Mouse (Mus musculus) myocyte (in vitro differentiated cells): ENCODE data around the gene Cd320. TPM values are rescaled to one million over a fixed set of nuclear protein-coding genes. Genes with fewer than 3 reads are reported as not detected.

Source experiments
- H3K27me3 ChIP-seq: one replicate; pipeline ENCODE4 v1.6.1; 2011; ENCODE audit not compliant: control insufficient read depth, insufficient read depth, insufficient read length
- H3K36me3 ChIP-seq: one replicate; pipeline ENCODE4 v1.6.1; 2011; ENCODE audit not compliant: control insufficient read depth, insufficient read depth
- H3K4me2 ChIP-seq: one replicate; pipeline ENCODE4 v1.6.1; 2011; ENCODE audit warnings: low read depth, control low read depth
- H3K4me3 ChIP-seq: one replicate; pipeline ENCODE4 v1.5.1; 2011; ENCODE audit warnings: mild to moderate bottlenecking, control low read depth, moderate library complexity
- H3K79me2 ChIP-seq: one replicate; pipeline ENCODE4 v1.6.1; 2011; ENCODE audit not compliant: control insufficient read depth, insufficient read depth
- H3ac ChIP-seq: one replicate; pipeline ENCODE4 v1.6.1; 2011; ENCODE audit not compliant: control insufficient read depth, insufficient read length
- CEBPB ChIP-seq: IDR thresholded peaks from 2 replicates; pipeline ENCODE4 v1.6.1; 2011; ENCODE audit warnings: mild to moderate bottlenecking, moderate library complexity; ENCODE audit not compliant: poor library complexity, insufficient read depth, severe bottlenecking
- E2F4 ChIP-seq: IDR thresholded peaks from one replicate; pipeline ENCODE4 v1.6.1; 2011; ENCODE audit warnings: mild to moderate bottlenecking, control low read depth, moderate library complexity; ENCODE audit not compliant: insufficient read depth
- MAX ChIP-seq: IDR thresholded peaks from one replicate; pipeline ENCODE4 v1.6.1; 2011; ENCODE audit warnings: low read depth, mild to moderate bottlenecking, control low read depth
- MYOD1 ChIP-seq, 3 experiments: IDR thresholded peaks; one replicate each; pipeline ENCODE4 v1.6.1; 2011; ENCODE audit warnings: control low read depth in 2 of 3, low read depth in 2 of 3, mild to moderate bottlenecking in 2 of 3, moderate library complexity in 1 of 3; ENCODE audit not compliant: insufficient read length in 2 of 3, control insufficient read depth in 1 of 3
- MYOG ChIP-seq, 3 experiments: IDR thresholded peaks; one replicate each; pipeline ENCODE4 v1.6.1; 2011; ENCODE audit warnings: control low read depth in 2 of 3, low read depth in 2 of 3, mild to moderate bottlenecking in 2 of 3; ENCODE audit not compliant: insufficient read length in 2 of 3, control insufficient read depth in 1 of 3, insufficient read depth in 1 of 3
- POLR2A ChIP-seq: IDR thresholded peaks from one replicate; pipeline ENCODE4 v1.6.1; 2011; ENCODE audit warnings: low read depth, mild to moderate bottlenecking, control low read depth, moderate library complexity; ENCODE audit not compliant: insufficient read length
- POLR2AphosphoS2 ChIP-seq: IDR thresholded peaks from one replicate; pipeline ENCODE4 v1.6.1; 2011; ENCODE audit warnings: low read depth, control low read depth; ENCODE audit not compliant: insufficient read length
- REST ChIP-seq: IDR thresholded peaks from one replicate; pipeline ENCODE4 v1.6.1; 2011; ENCODE audit warnings: mild to moderate bottlenecking, control low read depth, moderate library complexity; ENCODE audit not compliant: insufficient read depth, insufficient read length
- SRF ChIP-seq: IDR thresholded peaks from one replicate; pipeline ENCODE4 v1.6.1; 2011; ENCODE audit warnings: low read depth; ENCODE audit not compliant: control insufficient read depth, insufficient read length
- TCF12 ChIP-seq: IDR thresholded peaks from one replicate; pipeline ENCODE4 v1.6.1; 2011; ENCODE audit warnings: mild to moderate bottlenecking, control low read depth; ENCODE audit not compliant: poor library complexity, insufficient read depth, severe bottlenecking
- TCF3 ChIP-seq: IDR thresholded peaks from one replicate; pipeline ENCODE4 v1.6.1; 2011; ENCODE audit warnings: low read depth, control low read depth; ENCODE audit not compliant: insufficient read length
- USF1 ChIP-seq: IDR thresholded peaks from one replicate; pipeline ENCODE4 v1.6.1; 2011; ENCODE audit warnings: low read depth, mild to moderate bottlenecking, control low read depth, moderate library complexity
- polyA plus RNA-seq: library from polyadenylated mRNA; unstranded; fragments of >200 nt; fragmentation: generic; extraction: Trizol; gene quantifications from one replicate; pipeline ENCODE4 v1.2.1, GENCODE M21; 2012; ENCODE audit warnings: missing spikeins

Cd320 gene
- polyA plus RNA-seq, 1 experiment, result 83.1 TPM

GRCm38 (mm10) chr17:33804745-33805144 is 38.1 kb upstream of the Cd320 start:
- no peaks in the 10 kb centered on the region for H3K79me2 ChIP-seq
- no peak overlapping the region for H3ac ChIP-seq
- no peaks in the 10 kb centered on the region for H3K36me3 ChIP-seq
- no peaks in the 10 kb centered on the region for H3K27me3 ChIP-seq
- H3K4me3 ChIP-seq, result no peak overlapping the region
- TF ChIP-seq REST, result no peak
- TF ChIP-seq SRF, result no peak
- TF ChIP-seq MAX, result no peak
- no peak for TF ChIP-seq TCF12
- TF ChIP-seq MYOG (IDR thresholded peaks at IDR 0.05; ENCODE audit: control insufficient read depth in 1 of 3, insufficient read depth in 1 of 3, insufficient read length in 2 of 3, low read depth in 2 of 3), result no peak
- TF ChIP-seq USF1, result no peak
- no peak overlapping the region for H3K4me2 ChIP-seq

DNA sequence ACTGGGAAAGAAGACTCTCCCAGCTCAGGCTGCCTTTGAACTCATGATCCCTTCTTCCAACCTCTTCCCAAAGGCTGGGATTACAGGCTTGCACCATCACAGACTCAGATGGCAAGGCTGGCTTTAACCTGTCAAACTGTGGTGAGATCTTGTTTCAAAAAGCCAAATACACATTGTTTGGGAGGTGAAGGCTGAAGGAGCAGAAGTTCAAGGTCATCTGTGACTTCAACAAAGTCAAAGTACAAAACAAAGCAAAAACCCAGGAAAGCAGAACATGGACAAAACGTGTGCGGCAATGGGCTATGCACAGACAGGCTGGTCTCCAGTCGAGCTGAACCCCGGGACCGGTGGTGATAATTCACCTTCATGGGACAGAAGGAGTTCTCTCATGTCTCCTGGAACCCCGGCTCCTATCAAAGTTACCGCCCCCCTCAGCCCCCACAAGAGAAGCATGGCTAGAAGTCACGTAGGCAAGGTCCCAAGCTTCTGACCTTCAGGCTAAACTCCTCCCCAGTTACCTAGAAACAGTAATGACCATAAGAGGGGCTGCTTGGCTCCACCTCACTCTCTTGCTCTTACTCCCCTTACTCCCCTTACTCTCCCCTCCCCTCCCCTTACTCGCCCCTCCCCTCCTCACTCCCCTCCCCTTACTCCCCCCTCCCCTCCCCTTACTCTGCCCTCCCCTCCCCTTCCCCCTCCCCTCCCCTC is 35.6 kb upstream of the Cd320 start:
- H3K27me3 ChIP-seq, result no peaks in the 10 kb centered on the region
- TF ChIP-seq REST, result no peak
- no peaks in the 10 kb centered on the region for H3K79me2 ChIP-seq
- no peak overlapping the region for H3K4me3 ChIP-seq
- H3K4me2 ChIP-seq, result no peak overlapping the region
- no peaks in the 10 kb centered on the region for H3K36me3 ChIP-seq
- H3ac ChIP-seq, result no peak overlapping the region

- TF ChIP-seq CEBPB (no peak), USF1 (no peak), SRF (no peak), MYOG (IDR thresholded peaks at IDR 0.05; ENCODE audit: control insufficient read depth in 1 of 3, insufficient read depth in 1 of 3, insufficient read length in 2 of 3, low read depth in 2 of 3) (no peak), POLR2A (no peak), MYOD1 (IDR thresholded peaks at IDR 0.05; ENCODE audit: control insufficient read depth in 1 of 3, insufficient read length in 2 of 3, low read depth in 2 of 3) (no peak), POLR2AphosphoS2 (no peak), MAX (no peak), REST (no peak), E2F4 (no peak), TCF3 (no peak), TCF12 (no peak)
- no peak overlapping the region for H3ac ChIP-seq
- no peak overlapping the region for H3K4me2 ChIP-seq
- no peaks in the 10 kb centered on the region for H3K36me3 ChIP-seq
- no peaks in the 10 kb centered on the region for H3K79me2 ChIP-seq
- H3K27me3 ChIP-seq, result no peaks in the 10 kb centered on the region
- H3K4me3 ChIP-seq, result no peak overlapping the region
These were observed 34.7 kb upstream of the Cd320 start for GRCm38 (mm10) chr17:33808192-33808591.

GRCm38 (mm10) chr17:33810334-33811141 is 32.4 kb upstream of the Cd320 start, which contains the start of gene Kank3:
TSS of gene Kank3 (plus strand) at chr17:33810519.
- TF ChIP-seq REST (no peak), TCF3 (no peak)
- Histone ChIP-seq H3K4me3 (peak within 1 kb of the TSS; percentile 33), H3K27me3 (no peaks in the 10 kb centered on the region), H3ac (no peak within 1 kb of the TSS), H3K4me2 (peak within 1 kb of the TSS; percentile 99), H3K79me2 (no peaks in the 10 kb centered on the region), H3K36me3 (no peaks in the 10 kb centered on the region)

GRCm38 (mm10) chr17:33811142-33811516 is 31.8 kb upstream of the Cd320 start:
- Histone ChIP-seq H3K4me3 (peak overlapping the region; percentile 33), H3K79me2 (no peaks in the 10 kb centered on the region), H3K4me2 (peak overlapping the region; percentile 99), H3K36me3 (no peaks in the 10 kb centered on the region), H3K27me3 (no peaks in the 10 kb centered on the region), H3ac (no peak overlapping the region)
- no peak for TF ChIP-seq MAX
- no peak for TF ChIP-seq TCF3
